Mouse (Mus musculus) heart, postnatal 25 days (tissue): ENCODE measurements around the gene Snrpa. TPM values are rescaled to one million over a fixed set of nuclear protein-coding genes. Genes with fewer than 3 reads are reported as not detected.

Experiments
- DNase-seq: peaks from one replicate; pipeline ENCODE4 v3.0.0; 2022; ENCODE audit warnings: low spot score
- intact Hi-C: fragments of 180-260 bp; cut with DNase I; formaldehyde crosslinking; loops from one replicate; pipeline ENCODE4 v1.15.1; 2025
- total RNA-seq, 2 experiments: library from RNA; stranded (reverse); gene quantifications; 2 replicates each; pipeline ENCODE4 v1.2.3; 2021

The Snrpa gene
- total RNA-seq, 2 experiments from 2014 or later: 40.0 to 42.5 TPM

DNA sequence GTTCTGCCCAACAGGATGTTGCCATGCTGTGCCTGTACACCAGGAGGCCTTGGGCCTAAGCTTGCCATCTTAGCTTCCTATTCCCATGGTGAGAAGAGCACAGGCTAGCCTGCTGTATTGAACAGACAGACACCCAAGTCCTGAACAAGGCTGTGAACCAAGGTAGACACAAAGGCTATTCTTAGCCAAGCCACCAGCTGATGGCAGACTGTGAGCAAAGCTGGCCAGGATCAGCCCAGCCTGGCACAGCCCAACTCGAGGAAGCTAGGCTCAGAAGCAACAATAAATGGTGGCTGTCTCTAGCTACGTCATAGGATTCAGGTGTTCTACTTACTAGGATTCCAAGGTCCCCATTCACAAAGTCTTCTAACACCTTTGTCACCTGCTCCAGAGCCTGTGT, 16.6 kb upstream of the Snrpa start:
- no peak for DNase-seq
- intact Hi-C loops: no loop called here

GRCm38 (mm10) chr7:27203730-27204449, 7.8 kb upstream of the Snrpa start:
- no peak for DNase-seq
- intact Hi-C loops: loop anchor here (2.0 kb wide), 1 partner anchor 23 kb away; no protein-coding TSS in a partner anchor

DNA sequence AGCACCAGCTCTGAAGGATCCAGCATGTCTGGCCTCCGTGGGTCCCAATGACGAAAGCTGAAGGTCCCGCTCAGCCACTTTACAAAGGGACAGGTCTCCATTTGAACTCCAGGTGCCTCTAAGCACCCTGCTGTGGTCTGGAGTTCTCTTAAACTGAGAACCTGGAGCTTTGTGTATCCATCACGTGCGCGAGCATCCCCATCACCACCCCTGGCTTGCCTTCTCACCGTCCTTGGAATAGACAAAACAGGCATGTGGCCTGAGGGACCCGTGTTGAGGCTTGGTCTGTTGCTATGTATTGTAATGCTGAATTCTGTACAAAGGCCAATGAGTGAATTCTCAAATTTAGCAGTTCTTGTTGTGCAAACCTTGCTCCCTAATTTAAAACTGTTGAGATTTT, 2.7 kb upstream of the Snrpa start:
- DNase-seq: no peak
- intact Hi-C loops: no loop called here

DNA sequence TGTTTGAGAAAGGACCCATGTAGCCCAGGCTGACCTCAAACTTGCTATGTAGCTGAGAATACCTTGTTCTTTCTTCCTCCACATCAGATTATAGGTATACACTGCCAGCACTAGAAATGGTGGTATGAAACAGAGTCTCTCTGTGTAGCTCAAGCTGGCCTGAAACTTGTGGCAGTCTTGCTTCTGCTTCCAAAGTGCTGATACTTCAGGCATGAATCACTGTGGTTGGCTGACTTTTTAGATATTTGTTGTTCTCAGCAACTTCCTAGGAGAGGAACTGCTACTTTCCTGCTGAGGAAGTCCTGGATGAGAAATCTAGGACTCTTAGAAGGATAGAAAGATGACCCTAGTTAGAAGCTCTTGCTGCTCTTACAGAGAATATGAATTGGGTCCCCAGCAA, 2.3 kb upstream of the Snrpa start:
- intact Hi-C loops: no loop called here
- no peak for DNase-seq

GRCm38 (mm10) chr7:27197634-27198033, 1.6 kb upstream of the Snrpa start:
- no peak for DNase-seq
- intact Hi-C loops: no loop called here

DNA sequence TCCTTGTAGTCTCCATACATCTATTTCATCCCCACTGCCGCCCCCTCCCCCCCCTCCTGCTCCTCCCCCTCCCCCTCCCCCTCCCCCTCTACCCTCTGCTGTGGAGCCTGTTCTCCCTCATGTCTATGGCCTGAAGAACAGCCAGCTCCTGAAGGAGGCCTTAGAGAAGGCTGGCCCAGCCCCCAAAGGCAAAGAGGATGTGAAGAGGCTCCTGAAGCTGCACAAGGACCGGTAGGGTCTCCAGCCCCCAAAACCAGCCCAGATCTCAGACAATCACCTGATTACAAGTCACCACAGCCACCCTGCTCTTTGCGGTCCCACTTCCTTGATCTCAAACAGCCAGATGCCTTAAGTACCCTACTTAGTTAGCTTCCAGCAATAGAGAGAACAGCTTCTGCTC, 1.1 kb upstream of the Snrpa start:
- no peak for DNase-seq

DNA sequence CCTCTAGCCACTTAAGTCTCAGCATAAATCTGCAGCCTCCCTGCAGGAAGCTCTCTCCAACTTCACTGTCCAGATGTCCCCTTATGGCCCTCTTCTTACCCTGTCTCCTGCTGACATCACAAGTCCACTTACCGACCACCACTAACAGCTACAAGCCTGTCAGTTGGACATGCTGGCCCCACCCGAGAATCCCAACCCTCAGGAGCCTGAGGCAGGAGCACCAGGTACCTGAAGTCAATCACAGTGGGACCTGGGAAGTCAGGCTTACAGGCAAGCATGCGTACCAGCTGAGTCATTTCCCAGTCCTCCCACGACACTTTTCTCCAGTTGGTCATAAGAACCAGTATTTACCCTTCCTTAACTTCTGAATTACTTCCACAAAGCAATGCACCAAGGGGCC, 2.3 kb downstream of the Snrpa start:
- intact Hi-C loops: no loop called here

More for the DNA sequence above, 1.1 kb upstream of the Snrpa start:
- intact Hi-C loops: no loop called here

DNA sequence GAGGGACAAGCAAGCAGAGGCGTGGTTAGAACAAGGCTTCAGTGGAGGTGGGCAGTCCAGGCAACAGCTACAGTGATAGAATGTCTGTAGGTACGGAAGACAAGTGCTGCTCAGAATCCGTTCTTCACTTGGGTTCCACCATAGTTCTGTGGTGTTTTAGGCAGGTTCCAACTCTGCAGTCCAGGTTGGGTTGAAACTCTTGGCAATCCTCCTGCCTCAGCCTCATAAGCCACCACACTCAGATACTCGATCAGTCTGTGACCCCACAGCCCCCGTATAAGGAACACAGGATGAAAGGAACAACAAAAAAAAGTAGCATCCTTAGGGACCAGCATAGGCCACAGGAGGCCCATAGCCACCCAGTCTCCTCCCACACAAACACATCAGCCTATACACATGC, 3.6 kb downstream of the Snrpa start:
- no peak for DNase-seq
- intact Hi-C loops: no loop called here

More for the DNA sequence above, 2.3 kb downstream of the Snrpa start:
- DNase-seq: no peak

DNA sequence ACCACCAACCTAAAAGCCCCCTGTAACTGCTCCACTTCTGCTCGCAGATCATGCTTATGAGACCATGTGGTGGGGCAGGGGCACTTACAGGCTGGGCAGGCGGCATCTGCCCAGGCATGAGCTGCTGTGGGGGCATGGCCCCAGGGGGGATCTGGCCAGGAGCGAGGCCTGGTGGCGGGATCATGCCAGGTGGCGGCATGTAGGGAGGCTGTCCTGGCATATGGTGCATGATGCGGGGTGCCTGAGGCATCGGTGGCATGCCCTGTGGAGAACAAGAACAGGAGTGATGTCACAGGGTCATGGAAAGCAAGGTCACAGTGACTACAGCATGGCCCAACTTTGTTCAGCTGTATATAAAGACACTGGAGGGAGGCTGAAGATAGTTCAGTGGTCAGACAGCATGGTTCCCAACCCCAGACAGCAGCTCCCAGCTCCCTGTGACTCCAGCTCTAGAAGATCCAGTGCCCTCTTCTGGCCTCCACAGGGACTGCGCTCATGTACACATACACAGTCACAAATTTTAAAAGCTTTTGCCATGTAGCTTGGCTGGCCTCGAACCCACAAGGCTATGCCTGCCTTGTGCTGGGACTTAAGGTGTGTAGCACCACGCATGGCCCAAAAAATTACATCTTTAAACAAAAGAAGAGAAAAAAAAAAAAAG, 6.7 kb downstream of the Snrpa start:
- no peak for DNase-seq
- intact Hi-C loops: no loop called here

- DNase-seq: no peak
- intact Hi-C loops: no loop called here
Observed at GRCm38 (mm10) chr7:27185986-27186385, 10.1 kb downstream of the Snrpa start.

DNA sequence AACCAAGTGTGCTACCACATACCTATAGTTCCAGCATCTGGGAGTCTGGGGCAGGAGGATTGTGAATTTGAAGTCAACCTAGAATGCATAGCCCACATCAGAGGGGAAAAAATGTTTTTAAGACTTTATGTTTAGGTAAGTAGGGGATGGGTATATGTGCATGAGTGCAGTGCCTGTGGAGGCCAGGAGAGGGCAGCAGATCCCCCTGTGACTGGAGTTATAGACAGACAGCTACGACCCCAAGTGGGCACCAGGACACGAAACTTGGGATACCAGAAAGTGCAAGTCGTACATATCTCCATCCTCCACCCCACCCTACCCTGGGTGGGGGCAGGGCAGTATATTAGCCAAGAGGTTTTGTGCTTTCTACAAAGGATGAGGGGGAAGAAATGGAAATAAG, 11.1 kb downstream of the Snrpa start:
- DNase-seq: no peak
- intact Hi-C loops: no loop called here

- DNase-seq: no peak
- intact Hi-C loops: no loop called here
Observed at GRCm38 (mm10) chr7:27182498-27182897, 13.6 kb downstream of the Snrpa start.

DNA sequence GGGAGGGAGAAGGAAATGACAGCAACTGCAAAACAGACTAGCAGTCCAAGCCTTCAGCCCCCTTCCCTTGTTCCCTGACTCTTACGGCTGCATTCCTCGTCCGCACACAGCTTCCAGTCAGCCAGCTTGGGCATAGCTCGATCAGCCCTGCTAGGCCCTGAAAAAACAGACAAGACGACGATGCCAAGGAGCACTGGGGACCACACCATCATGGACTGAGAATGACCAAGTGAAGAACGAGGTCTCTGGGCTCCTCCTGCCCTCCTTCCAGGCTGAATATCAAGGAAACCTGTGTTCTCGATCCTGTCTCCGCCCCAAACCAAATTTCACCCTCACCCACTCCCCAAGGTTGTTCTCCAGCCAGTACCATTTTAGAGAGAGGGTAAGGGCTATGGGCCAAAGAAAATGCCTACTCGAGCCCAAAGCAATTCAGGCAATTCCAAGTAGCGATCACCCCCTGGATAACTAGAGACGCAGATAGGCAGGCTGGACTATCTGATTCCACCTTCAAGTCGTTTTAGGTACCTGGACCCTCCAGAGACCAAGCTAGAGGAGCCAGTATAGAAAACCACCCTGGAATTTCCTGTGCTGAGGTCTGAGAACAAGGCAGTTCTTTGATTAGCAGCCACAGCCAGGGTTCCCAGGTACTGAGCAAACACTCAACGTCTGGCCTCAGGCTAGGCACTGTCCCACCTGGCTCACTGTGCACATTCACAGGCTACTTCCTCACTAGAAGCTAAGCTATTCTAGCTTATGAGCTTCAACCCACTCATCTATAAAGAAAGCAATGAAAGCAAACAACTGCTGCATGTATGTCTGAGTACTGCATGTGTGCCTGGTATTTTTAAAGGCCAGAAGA, 15.0 kb downstream of the Snrpa start, which contains the start of the genes Gm21983 and Mia:
Gene Gm21983, minus strand, starts transcription at position 250 of the 859 bp plus-strand sequence.
Gene Mia, minus strand, starts transcription at position 321 of the 859 bp plus-strand sequence.
- intact Hi-C loops: no loop called here
- no peak for DNase-seq

- DNase-seq: peak; percentile 50
- intact Hi-C loops: no loop called here
Observed at GRCm38 (mm10) chr7:27180036-27180435, 16.0 kb downstream of the Snrpa start.

GRCm38 (mm10) chr7:27179217-27179918, 16.7 kb downstream of the Snrpa start:
- no peak for DNase-seq
- intact Hi-C loops: no loop called here

GRCm38 (mm10) chr7:27178324-27179216, 17.5 kb downstream of the Snrpa start, which contains the start of gene Rab4b:
Rab4b (minus strand) TSS chr7:27178896.
- intact Hi-C loops: no loop called here
- DNase-seq: peak; percentile 99

DNA sequence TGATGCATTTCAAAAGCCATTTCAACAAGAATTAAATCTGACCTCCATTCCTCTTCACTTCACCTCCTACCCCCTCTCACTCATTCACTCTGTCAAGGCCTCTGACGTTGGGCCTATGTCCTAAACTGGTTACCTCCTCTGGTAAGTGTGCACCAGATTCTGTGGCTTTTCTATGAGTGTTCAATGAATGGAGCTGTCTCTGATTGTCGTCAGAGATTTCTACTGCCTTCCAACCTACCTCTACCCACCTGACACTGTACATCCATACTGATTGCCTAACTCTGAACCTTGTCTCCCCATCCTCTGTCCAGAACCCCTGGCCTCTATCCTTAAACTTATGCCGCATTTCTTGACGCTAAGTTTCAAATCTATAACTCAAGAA, 18.1 kb downstream of the Snrpa start:
- DNase-seq: no peak
- intact Hi-C loops: no loop called here

DNA sequence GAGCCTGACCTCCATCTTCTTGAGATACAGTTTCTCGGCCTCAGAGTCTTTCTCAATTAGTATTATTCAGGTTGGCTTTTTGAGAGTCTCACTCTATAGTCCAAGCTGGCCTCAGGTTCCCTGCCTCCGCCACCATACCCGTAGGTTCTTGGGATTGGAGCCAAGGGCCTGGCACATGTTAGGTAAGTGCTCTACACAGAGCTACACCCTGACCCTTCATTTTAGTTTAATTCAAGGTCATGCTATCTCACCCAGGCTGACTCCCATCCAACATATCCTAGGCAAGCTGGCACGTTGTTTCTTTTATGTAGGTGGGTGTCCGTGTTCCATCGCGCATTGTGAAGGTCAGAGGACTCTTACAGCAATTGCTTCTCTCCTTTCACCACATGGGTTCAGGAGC, 21.2 kb downstream of the Snrpa start:
- intact Hi-C loops: no loop called here
- no peak for DNase-seq

DNA sequence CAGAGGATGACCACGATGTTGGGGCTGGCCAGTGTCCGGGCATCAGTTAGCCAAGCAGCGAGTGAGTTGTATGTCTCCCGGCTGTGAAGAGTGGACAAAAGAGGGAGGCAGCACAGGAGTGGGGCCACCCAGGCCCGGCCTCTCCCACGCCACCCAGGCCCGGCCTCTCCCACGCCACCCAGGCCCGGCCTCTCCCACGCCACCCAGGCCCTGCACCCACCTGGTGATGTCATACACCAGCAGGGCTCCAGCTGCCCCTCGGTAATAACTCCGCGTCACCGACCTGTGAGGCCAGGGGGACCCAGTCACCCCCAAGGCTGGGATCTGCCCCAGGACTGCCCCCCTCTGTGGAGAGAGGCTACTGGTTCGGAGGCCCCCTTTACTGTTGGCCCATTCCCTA, 21.6 kb downstream of the Snrpa start:
- intact Hi-C loops: no loop called here
- no peak for DNase-seq
